Mouse (Mus musculus) cortical plate, adult 2 months (tissue): ENCODE results near the gene Ankrd13b.

ENCODE experiments used
- CTCF ChIP-seq: fragments of 200-500 bp; IDR thresholded peaks from 2 replicates; pipeline ENCODE4 v1.5.1; 2011; ENCODE audit warnings: mild to moderate bottlenecking, control low read depth, low read length; ENCODE audit not compliant: insufficient read depth; ENCODE audit errors: extremely low read depth
- POLR2A ChIP-seq: fragments of 200-500 bp; IDR thresholded peaks from 2 replicates; pipeline ENCODE4 v1.6.1; 2011; ENCODE audit warnings: mild to moderate bottlenecking, low read length, control low read depth; ENCODE audit not compliant: insufficient read depth; ENCODE audit errors: extremely low read depth

DNA sequence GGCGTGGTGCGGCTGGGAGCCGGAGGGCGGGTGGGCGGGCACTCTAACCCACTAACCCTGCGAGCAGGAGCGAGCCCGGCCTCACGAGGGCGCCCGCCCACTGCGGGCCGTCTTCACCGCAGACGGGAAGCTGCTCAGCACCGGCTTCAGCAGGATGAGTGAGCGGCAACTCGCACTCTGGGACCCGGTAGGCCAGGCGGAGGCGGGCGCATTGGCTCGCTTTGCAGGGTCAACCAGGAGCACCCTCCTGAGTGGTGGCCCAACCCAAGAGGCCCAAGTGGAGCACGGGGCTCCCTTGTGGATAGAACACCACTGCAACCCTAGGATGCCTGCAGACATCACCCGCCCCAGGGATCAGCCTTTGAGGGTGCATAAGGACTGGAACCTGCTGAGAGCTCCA, 22.3 kb downstream of the Ankrd13b start:
- TF ChIP-seq CTCF, result 0 out of 2 replicates have a peak, but pooled peaks have one; percentile 26
- no peak for TF ChIP-seq POLR2A
